Mouse (Mus musculus) heart, embryonic 16.5 days (tissue): Measurements from ENCODE around the gene Sash3. TPM values are rescaled to one million over a fixed set of nuclear protein-coding genes. Genes with fewer than 3 reads are reported as not detected.

Experiments
- ATAC-seq: fragments of 200-750 bp; cut with Nextera tagmentation; replicated peaks from 2 replicates; pipeline ENCODE4 v1.8.0; 2017; ENCODE audit warnings: moderate number of reproducible peaks; ENCODE audit not compliant: insufficient read depth, low FRiP score; ENCODE audit errors: extremely low read depth
- H3K27ac ChIP-seq: fragments of 300-500 bp; sonication (generic); 2 replicates; pipeline ENCODE4 v1.5.1; 2014; ENCODE audit warnings: mild to moderate bottlenecking, low read length, control low read depth, moderate library complexity
- H3K27me3 ChIP-seq: fragments of 300-500 bp; sonication (generic); 2 replicates; pipeline ENCODE4 v1.6.1; 2014; ENCODE audit warnings: low read length, mixed read lengths; ENCODE audit not compliant: control insufficient read depth, insufficient read depth
- H3K36me3 ChIP-seq: fragments of 300-500 bp; sonication (generic); 2 replicates; pipeline ENCODE4 v1.6.1; 2014; ENCODE audit not compliant: control insufficient read depth, insufficient read depth
- H3K4me1 ChIP-seq: fragments of 300-500 bp; sonication (generic); 2 replicates; pipeline ENCODE4 v1.6.1; 2014; ENCODE audit warnings: low read length, mixed read lengths; ENCODE audit not compliant: control insufficient read depth, insufficient read depth
- H3K4me2 ChIP-seq: fragments of 300-500 bp; sonication (generic); 2 replicates; pipeline ENCODE4 v1.6.1; 2014; ENCODE audit warnings: low read depth, mild to moderate bottlenecking, control low read depth, low read length
- H3K4me3 ChIP-seq: fragments of 300-500 bp; sonication (generic); 2 replicates; pipeline ENCODE4 v1.5.1; 2014; ENCODE audit warnings: mild to moderate bottlenecking, control low read depth, low read length
- H3K9ac ChIP-seq: fragments of 300-500 bp; sonication (generic); 2 replicates; pipeline ENCODE4 v1.6.1; 2014; ENCODE audit warnings: low read length, control low read depth
- H3K9me3 ChIP-seq: fragments of 300-500 bp; sonication (generic); replicated peaks from 2 replicates; pipeline ENCODE4 v1.6.1; 2016; ENCODE audit warnings: low read length; ENCODE audit not compliant: control insufficient read depth
- WGBS: fragments of 180-500 bp; shearing (Covaris S2); extraction: QIAGEN DNeasy Blood & Tissue Kit; methylation state at CpG from one replicate; pipeline ENCODE4 v1.1.7; 2014; 5-methylcytosine and 5-hydroxymethylcytosine counted together
- polyA plus RNA-seq: library from polyadenylated mRNA; unstranded; fragments of >200 nt; fragmentation: Nextera tagmentation; extraction: Ambion mirVana; gene quantifications from 2 replicates; pipeline ENCODE4 v1.2.1, GENCODE M21; 2015

The Sash3 gene
- polyA plus RNA-seq, result 8.8 and 22.3 TPM in 2 replicates

- H3K9me3 ChIP-seq, result no peaks in the 10 kb centered on the region
- H3K4me1 ChIP-seq, result 0 out of 2 replicates have a peak, but pooled peaks cover 3% of the 10 kb centered on the region
- 76% methylated on average over 4 of the region's 4 CpGs for WGBS
- ATAC-seq, result no peak
- no peaks in the 10 kb centered on the region for H3K36me3 ChIP-seq
- H3K9ac ChIP-seq, result no peak within 1 kb of the TSS; the same call in 1 of the 2 replicates
- peak within 1 kb of the TSS; percentile 27; the same call in 1 of the 2 replicates for H3K4me3 ChIP-seq
- no peak within 1 kb of the TSS for H3K4me2 ChIP-seq
- H3K27ac ChIP-seq, result no peak within 1 kb of the TSS; the same call in 1 of the 2 replicates
- no peaks in the 10 kb centered on the region for H3K27me3 ChIP-seq
These were observed at the start of gene Sash3 for GRCm38 (mm10) chrX:48146262-48146661. Gene Sash3 (plus strand): TSS chrX:48146436.

DNA sequence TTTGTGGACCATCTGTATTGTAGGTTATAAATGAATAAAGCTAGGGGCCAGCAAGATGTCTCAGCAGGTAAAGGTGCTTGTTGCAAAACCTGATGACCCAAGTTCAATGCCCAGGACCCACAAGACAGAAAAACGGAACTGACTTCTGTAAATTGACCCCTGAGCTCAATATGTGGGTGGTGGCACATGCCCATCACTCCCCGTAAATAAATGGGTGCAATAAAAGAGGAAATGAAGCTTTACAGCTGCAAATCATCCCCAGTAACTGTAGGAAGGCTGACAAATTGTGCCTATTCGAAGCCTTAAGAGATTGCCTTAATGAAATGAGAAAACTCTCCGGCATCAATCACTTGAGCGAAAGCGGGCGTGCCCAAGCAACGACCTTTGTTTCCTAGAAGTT lies 49.7 kb upstream of the Sash3 start:
- Histone ChIP-seq H3K27ac (no peak overlapping the region), H3K4me3 (no peak overlapping the region), H3K36me3 (no peaks in the 10 kb centered on the region), H3K4me2 (no peak overlapping the region), H3K4me1 (no peaks in the 10 kb centered on the region), H3K9ac (no peak overlapping the region), H3K9me3 (no peaks in the 10 kb centered on the region), H3K27me3 (no peaks in the 10 kb centered on the region)
- ATAC-seq, result no peak
- 73% methylated on average over 8 of the region's 8 CpGs for WGBS

- WGBS, result 72% methylated on average over 9 of the region's 9 CpGs
- no peaks in the 10 kb centered on the region for H3K27me3 ChIP-seq
- no peaks in the 10 kb centered on the region for H3K9me3 ChIP-seq
- no peaks in the 10 kb centered on the region for H3K36me3 ChIP-seq
- no peaks in the 10 kb centered on the region for H3K4me1 ChIP-seq
- H3K27ac ChIP-seq, result no peak overlapping the region
- no peak for ATAC-seq
- no peak overlapping the region for H3K4me2 ChIP-seq
- H3K4me3 ChIP-seq, result no peak overlapping the region
- no peak overlapping the region for H3K9ac ChIP-seq
These were observed 47.6 kb upstream of the Sash3 start for GRCm38 (mm10) chrX:48098470-48099129.

DNA sequence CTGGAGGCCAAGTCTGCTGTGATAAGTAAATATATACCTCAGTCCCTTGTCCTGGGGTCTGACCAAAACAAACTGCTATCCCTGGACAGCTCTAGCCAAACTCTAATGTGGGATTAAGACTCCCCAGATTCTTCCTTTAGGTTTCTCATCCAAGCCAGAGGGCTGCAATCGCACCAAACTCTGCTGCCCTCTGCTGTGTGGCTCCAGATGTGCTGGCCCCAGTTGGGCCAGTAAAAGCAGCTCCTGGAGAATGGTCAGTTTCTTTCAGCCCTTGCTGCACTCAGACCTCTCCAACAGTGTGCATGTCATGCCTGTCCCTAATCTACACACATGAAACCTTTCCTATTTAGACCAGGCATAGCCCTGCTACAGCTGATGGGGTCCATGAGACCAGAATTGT lies 46.4 kb upstream of the Sash3 start:
- no peak overlapping the region for H3K27ac ChIP-seq
- no peaks in the 10 kb centered on the region for H3K9me3 ChIP-seq
- H3K4me2 ChIP-seq, result no peak overlapping the region
- ATAC-seq, result no peak
- H3K4me3 ChIP-seq, result no peak overlapping the region
- WGBS, result 44% methylated on average over 1 of the region's 1 CpGs
- H3K9ac ChIP-seq, result no peak overlapping the region
- H3K4me1 ChIP-seq, result no peaks in the 10 kb centered on the region
- H3K36me3 ChIP-seq, result no peaks in the 10 kb centered on the region
- H3K27me3 ChIP-seq, result no peaks in the 10 kb centered on the region

DNA sequence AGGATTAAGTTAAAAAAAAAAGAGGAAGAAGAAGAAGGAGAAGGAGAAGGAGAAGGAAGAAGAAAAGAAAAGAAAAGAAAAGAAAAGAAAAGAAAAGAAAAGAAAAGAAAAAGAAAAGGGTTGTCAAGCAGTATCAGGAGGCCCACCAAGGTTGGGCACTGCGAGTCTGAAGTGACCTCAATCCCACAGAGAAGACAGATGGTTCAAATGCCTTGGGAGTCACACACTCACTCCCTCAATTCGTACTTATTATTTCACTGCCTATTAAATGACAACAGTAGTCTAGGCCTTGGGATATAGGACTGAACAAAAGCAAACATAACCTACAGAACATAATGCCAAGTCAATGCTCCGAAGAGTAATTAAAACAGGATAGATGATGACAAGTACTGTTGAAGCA lies 43.0 kb upstream of the Sash3 start:
- H3K9ac ChIP-seq, result no peak overlapping the region
- H3K4me2 ChIP-seq, result no peak overlapping the region
- H3K27ac ChIP-seq, result no peak overlapping the region
- no peaks in the 10 kb centered on the region for H3K36me3 ChIP-seq
- H3K4me1 ChIP-seq, result no peaks in the 10 kb centered on the region
- H3K27me3 ChIP-seq, result no peaks in the 10 kb centered on the region
- no peak overlapping the region for H3K4me3 ChIP-seq
- 82% methylated on average over 3 of the region's 3 CpGs for WGBS
- no peaks in the 10 kb centered on the region for H3K9me3 ChIP-seq
- no peak for ATAC-seq

DNA sequence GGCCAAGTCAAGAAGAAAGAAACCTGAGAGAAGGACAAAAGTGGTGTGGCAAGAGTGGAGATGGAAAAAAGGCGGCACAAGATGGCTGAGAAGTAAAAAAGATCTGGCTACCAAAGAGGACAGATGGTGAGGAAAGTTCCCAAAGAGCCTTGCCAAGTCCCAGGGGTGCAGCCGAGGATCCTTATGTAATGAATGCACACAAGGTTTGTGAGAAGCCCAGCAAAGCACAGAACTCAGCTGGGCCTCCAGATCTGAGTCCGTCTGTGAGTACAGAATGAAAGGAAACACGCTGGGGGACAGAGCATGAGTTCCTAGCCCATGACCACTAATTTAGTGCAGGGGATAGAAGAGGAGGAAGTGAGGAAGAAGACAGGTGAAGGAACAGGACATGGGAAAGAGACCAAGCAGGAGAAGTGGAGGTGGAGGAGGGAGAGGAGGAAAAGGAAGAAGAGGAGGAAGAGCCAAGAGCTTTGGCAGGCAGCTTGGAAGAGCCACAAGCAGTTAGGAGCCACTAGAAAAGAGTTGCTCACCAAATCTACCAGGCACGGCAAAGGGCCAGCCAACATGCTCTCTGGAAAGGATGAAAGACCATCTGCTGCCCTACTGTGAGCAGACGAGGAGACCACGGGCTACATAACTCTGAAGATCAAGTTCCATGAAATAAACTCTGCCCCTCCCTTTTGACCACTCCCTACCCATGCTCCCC lies 41.3 kb upstream of the Sash3 start:
- H3K4me2 ChIP-seq, result no peak overlapping the region
- WGBS, result 70% methylated on average over 7 of the region's 7 CpGs
- H3K4me1 ChIP-seq, result no peaks in the 10 kb centered on the region
- ATAC-seq, result no peak
- H3K9ac ChIP-seq, result no peak overlapping the region
- no peaks in the 10 kb centered on the region for H3K9me3 ChIP-seq
- H3K27ac ChIP-seq, result no peak overlapping the region
- no peaks in the 10 kb centered on the region for H3K36me3 ChIP-seq
- no peaks in the 10 kb centered on the region for H3K27me3 ChIP-seq
- H3K4me3 ChIP-seq, result no peak overlapping the region

DNA sequence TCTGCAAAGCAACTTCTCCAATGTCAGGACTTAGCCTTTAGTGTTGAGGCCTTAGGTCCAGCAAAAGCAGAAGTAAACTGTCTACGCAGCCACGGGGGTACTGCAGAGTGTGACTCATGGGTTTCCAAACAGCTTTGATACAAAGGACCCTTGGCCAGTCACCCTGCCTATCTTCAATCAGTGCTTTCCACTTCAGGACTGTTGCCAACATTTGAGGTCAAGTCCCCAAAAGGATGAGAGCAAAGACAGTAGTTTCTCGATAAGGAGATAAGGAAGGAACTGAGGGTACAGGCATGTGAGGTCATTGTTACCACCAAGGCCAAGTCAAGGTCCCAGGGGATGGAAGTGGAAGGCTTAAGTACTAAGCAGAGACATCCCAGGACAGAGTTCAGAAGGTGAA lies 40.0 kb upstream of the Sash3 start:
- Histone ChIP-seq H3K4me3 (no peak overlapping the region), H3K27me3 (no peaks in the 10 kb centered on the region), H3K9me3 (no peaks in the 10 kb centered on the region), H3K9ac (no peak overlapping the region), H3K27ac (no peak overlapping the region), H3K4me2 (no peak overlapping the region), H3K4me1 (no peaks in the 10 kb centered on the region), H3K36me3 (no peaks in the 10 kb centered on the region)
- WGBS, result 48% methylated on average over 3 of the region's 3 CpGs
- ATAC-seq, result no peak

DNA sequence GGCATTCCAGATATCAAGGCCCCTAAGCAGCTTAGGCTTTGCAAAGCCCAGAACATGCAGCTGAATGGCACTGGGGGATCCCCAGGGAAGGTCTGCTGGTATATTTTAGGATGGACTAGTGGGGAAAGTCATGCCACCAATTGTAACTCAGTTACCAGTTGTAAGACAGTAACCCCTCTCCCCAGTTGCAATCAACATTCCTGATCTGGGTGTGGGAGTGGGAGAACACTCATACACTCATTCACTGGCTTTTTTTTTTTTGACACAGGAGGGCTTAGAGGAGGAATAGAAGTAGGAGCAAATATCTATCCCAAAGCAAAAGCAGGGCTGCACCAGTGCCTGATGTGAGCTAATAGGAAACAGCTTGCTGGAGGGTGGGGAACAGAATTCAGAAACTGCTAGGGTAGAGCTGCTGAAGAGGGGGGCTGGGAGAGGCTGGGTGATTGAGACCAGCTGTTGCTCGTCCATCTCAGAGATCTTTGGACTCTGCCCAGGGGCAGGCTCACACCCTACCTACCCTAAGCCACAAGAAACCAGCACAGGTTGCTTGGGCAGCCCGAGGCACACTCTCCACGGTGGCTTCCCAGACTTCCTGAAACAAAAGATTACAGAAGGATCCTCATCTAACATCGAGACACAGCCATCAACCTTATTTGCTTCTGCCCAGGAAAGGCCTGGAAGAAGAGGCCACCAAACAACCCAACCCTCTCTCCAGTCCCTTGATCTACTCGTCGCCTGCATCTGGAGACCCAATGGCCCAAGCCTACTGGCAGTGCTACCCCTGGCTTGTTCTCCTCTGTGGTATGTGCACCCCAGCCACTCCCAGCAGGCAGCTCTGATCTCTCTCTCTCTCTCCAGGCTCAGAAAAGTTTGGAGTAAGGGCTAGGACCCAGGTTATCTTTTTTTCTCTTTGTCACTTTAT lies 37.6 kb upstream of the Sash3 start, which contains the start of gene Xpnpep2:
Gene Xpnpep2, plus strand, starts transcription at position 332 of the 922 bp plus-strand sequence.
- no peak within 1 kb of the TSS for H3K27ac ChIP-seq
- H3K4me1 ChIP-seq, result no peaks in the 10 kb centered on the region
- H3K9me3 ChIP-seq, result no peaks in the 10 kb centered on the region
- H3K36me3 ChIP-seq, result no peaks in the 10 kb centered on the region
- no peak within 1 kb of the TSS for H3K9ac ChIP-seq
- no peak within 1 kb of the TSS for H3K4me2 ChIP-seq
- peaks cover 2% of the 10 kb centered on the region; the same call in 1 of the 2 replicates for H3K27me3 ChIP-seq
- H3K4me3 ChIP-seq, result no peak within 1 kb of the TSS
- 44% methylated on average over 6 of the region's 6 CpGs for WGBS
- no peak for ATAC-seq
